Mouse (Mus musculus): ENCODE data around the gene Tmem63a. TPM values are rescaled to one million over a fixed set of nuclear protein-coding genes. Genes with fewer than 3 reads are reported as not detected.
A peak's percentile ranks its signal among the peaks of the same experiment; 100 is the strongest.

The Tmem63a gene
- total and polyA plus RNA-seq, 3 experiments: 0.89 to 3.0 (median 2.2) TPM

DNA sequence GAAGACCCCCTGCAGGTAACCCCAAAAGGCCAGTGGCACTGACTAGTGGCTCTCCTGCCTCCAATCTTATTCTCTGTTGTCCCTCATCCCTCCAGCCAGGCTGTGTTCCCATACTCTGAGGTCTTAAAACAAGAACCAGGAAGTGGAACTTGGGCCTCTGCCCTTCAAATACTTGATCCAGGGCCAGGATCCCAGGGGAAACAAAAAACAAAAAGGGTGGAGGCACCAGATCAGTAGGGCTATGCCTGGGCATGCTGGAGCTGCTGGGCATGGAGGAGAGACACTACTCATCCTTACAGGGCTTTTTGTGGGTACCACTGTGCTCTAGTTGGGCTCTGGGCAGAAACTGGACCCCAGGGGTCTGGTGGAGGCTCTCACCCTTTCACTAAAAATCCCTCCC lies 73.4 kb downstream of the Tmem63a start:
- Histone ChIP-seq H3K36me3 (replicated peaks in 1 of 2; ENCODE audit: control insufficient read depth in 1 of 2, insufficient read depth in 1 of 2, low read length in 1 of 2) (peaks cover 0 to 2% of the 10 kb centered on the region in 2 experiments), H3K27ac (ENCODE audit: insufficient read depth, low read depth) (no peak overlapping the region), H3K27me3 (replicated peaks) (peaks cover 19% of the 10 kb centered on the region), H3K9me3 (replicated peaks; ENCODE audit: low read length) (peaks cover 3% of the 10 kb centered on the region), H3K9ac (ENCODE audit: insufficient read depth, low read depth) (no peak overlapping the region), H3K4me1 (ENCODE audit: control insufficient read depth in 1 of 2, insufficient read depth in 2 of 2) (peaks cover 11 to 21% of the 10 kb centered on the region in 2 experiments), H3K79me2 (replicated peaks; ENCODE audit: control insufficient read depth, extremely low read depth, insufficient read depth, poor library complexity, severe bottlenecking) (no peaks in the 10 kb centered on the region), H3K4me3 (replicated peaks in 1 of 3; ENCODE audit: low read depth in 2 of 3, low read length in 2 of 3, poor library complexity in 1 of 3) (no peak overlapping the region), H3K4me2 (ENCODE audit: insufficient read depth, low read depth, poor library complexity, severe bottlenecking) (no peak overlapping the region)
- no peak for TF ChIP-seq TCF12 (IDR thresholded peaks at IDR 0.05; ENCODE audit: low read depth, low read length)
- TF ChIP-seq EP300 (IDR thresholded peaks at IDR 0.05; ENCODE audit: low read length): no peak
- TF ChIP-seq UBTF (IDR thresholded peaks at IDR 0.05; ENCODE audit: low read depth, low read length): no peak
- no peak for TF ChIP-seq MAZ (IDR thresholded peaks at IDR 0.05; ENCODE audit: low read depth, low read length)
- TF ChIP-seq SIN3A (IDR thresholded peaks at IDR 0.05; ENCODE audit: low read length): no peak
- no peak for TF ChIP-seq POLR2A (IDR thresholded peaks at IDR 0.05; ENCODE audit: low read depth, low read length)
- in situ Hi-C loops (cut with MboI; ENCODE audit: low pct_ligation_motif_present, low pct_unique_long_range_greater_than_20kb, low sequenced_read_pairs): loop anchor here (25.0 kb wide), 1 partner anchor 522 kb away; no protein-coding TSS in a partner anchor
- dilution Hi-C loops (cut with MboI; ENCODE audit: extremely low pct_ligation_motif_present, extremely low pct_unique_long_range_greater_than_20kb, low sequenced_read_pairs): no loop called here
- DNase-seq (ENCODE audit: extremely low read depth): peak; percentile 16

DNA sequence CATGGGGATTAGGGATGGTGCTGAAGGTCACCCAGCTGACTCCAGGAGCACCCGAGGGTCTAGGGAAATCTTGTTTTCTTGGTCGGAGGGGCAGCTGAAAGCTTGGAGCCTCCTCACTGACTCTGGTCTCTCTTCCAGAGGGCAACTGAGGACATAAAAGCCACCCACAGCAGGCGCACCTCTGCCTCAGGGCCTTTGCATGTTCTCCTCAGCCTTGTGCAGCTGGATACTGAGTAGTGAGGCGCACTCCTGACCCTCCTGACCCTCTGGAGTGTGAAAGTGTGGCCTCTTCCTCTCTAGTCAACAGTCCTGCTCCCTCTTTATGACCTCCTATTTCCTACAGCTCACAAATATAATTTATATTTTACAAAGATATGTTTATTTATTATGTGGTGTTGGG lies 73.9 kb downstream of the Tmem63a start:
- H3K9me3 ChIP-seq (replicated peaks; ENCODE audit: low read length): peaks cover 3% of the 10 kb centered on the region
- TF ChIP-seq CHD1 (IDR thresholded peaks at IDR 0.05; ENCODE audit: low read depth, low read length): no peak
- peak overlapping the region; percentile 97; the same call in 1 of the 2 replicates for H3K4me2 ChIP-seq (ENCODE audit: insufficient read depth, low read depth, poor library complexity, severe bottlenecking)
- peaks cover 22% of the 10 kb centered on the region for H3K27me3 ChIP-seq (replicated peaks)
- peaks cover 0 to 2% of the 10 kb centered on the region in 2 experiments for H3K36me3 ChIP-seq (replicated peaks in 1 of 2; ENCODE audit: control insufficient read depth in 1 of 2, insufficient read depth in 1 of 2, low read length in 1 of 2)
- H3K9ac ChIP-seq (ENCODE audit: insufficient read depth, low read depth): no peak overlapping the region
- no peak for DNase-seq (ENCODE audit: extremely low read depth)
- peak overlapping the region in 1 of 3 experiments; percentile 15 for H3K4me3 ChIP-seq (replicated peaks in 1 of 3; ENCODE audit: low read depth in 2 of 3, low read length in 2 of 3, poor library complexity in 1 of 3)
- peaks cover 11 to 21% of the 10 kb centered on the region in 2 experiments for H3K4me1 ChIP-seq (ENCODE audit: control insufficient read depth in 1 of 2, insufficient read depth in 2 of 2)
- no peaks in the 10 kb centered on the region for H3K79me2 ChIP-seq (replicated peaks; ENCODE audit: control insufficient read depth, extremely low read depth, insufficient read depth, poor library complexity, severe bottlenecking)
- no peak overlapping the region for H3K27ac ChIP-seq (ENCODE audit: insufficient read depth, low read depth)
- dilution Hi-C loops (cut with MboI; ENCODE audit: extremely low pct_ligation_motif_present, extremely low pct_unique_long_range_greater_than_20kb, low sequenced_read_pairs): no loop called here
- in situ Hi-C loops (cut with MboI; ENCODE audit: low pct_ligation_motif_present, low pct_unique_long_range_greater_than_20kb, low sequenced_read_pairs): loop anchor here (25.0 kb wide), 1 partner anchor 521 kb away; no protein-coding TSS in a partner anchor

DNA sequence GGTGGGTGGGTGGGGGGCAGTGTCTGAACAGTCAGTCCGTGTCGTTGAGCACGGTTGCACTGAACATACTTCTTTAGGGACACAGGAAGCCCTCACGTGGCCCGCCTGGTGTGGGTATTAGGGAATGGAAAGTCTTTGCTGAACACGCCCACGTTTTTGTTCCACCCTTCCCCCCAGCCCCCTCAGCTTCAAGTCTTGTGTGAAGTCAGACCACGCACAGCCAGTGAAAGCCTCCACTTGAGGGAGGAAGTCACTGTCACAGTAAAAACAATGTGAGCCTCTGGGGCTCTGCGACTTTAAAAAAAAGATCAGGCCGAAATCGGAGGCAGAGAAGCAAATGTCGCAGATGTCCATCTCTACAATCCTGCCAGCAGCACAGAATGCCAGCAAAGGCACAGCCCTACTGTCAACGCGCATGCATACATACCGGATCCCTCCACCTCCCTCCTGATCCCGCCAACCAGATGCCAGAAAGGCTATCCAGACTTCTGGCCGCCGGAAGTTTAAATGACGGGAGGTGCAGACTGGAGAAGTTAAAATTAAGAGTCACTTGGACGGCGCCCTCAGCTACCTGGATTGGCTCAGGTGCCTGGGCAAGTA lies 74.5 kb downstream of the Tmem63a start:
- Histone ChIP-seq H3K9ac (ENCODE audit: insufficient read depth, low read depth) (peak overlapping the region; percentile 3; the same call in 1 of the 2 replicates), H3K9me3 (replicated peaks; ENCODE audit: low read length) (peaks cover 3% of the 10 kb centered on the region), H3K27me3 (replicated peaks) (peaks cover 26% of the 10 kb centered on the region), H3K4me3 (replicated peaks in 1 of 3; ENCODE audit: low read depth in 2 of 3, low read length in 2 of 3, poor library complexity in 1 of 3) (peak overlapping the region; percentile 42 to 64 (median 58)), H3K36me3 (replicated peaks in 1 of 2; ENCODE audit: control insufficient read depth in 1 of 2, insufficient read depth in 1 of 2, low read length in 1 of 2) (peaks cover 0 to 2% of the 10 kb centered on the region in 2 experiments), H3K4me1 (ENCODE audit: control insufficient read depth in 1 of 2, insufficient read depth in 2 of 2) (peaks cover 11 to 21% of the 10 kb centered on the region in 2 experiments), H3K4me2 (ENCODE audit: insufficient read depth, low read depth, poor library complexity, severe bottlenecking) (peak overlapping the region; percentile 97), H3K79me2 (replicated peaks; ENCODE audit: control insufficient read depth, extremely low read depth, insufficient read depth, poor library complexity, severe bottlenecking) (no peaks in the 10 kb centered on the region), H3K27ac (ENCODE audit: insufficient read depth, low read depth) (no peak overlapping the region)
- in situ Hi-C loops (cut with MboI; ENCODE audit: low pct_ligation_motif_present, low pct_unique_long_range_greater_than_20kb, low sequenced_read_pairs): loop anchor here (25.0 kb wide), 1 partner anchor 521 kb away; no protein-coding TSS in a partner anchor
- dilution Hi-C loops (cut with MboI; ENCODE audit: extremely low pct_ligation_motif_present, extremely low pct_unique_long_range_greater_than_20kb, low sequenced_read_pairs): no loop called here
- peak; percentile 81 for DNase-seq (ENCODE audit: extremely low read depth)
- no peak for TF ChIP-seq TBP (conservative IDR thresholded peaks at IDR 0.05; ENCODE audit: low read depth, low read length)
- TF ChIP-seq SIN3A (IDR thresholded peaks at IDR 0.05; ENCODE audit: low read length): peak; percentile 45; the same call in 1 of the 2 replicates
- TF ChIP-seq USF1 (IDR thresholded peaks at IDR 0.05; ENCODE audit: low read depth, low read length): peak; percentile 57
- no peak for TF ChIP-seq UBTF (IDR thresholded peaks at IDR 0.05; ENCODE audit: low read depth, low read length)
- TF ChIP-seq CTCF (conservative IDR thresholded peaks at IDR 0.05 in 1 of 2, IDR thresholded peaks at IDR 0.05 in 1 of 2; ENCODE audit: low read depth in 2 of 2, low read length in 2 of 2): no peak
- no peak for TF ChIP-seq ZMIZ1 (IDR thresholded peaks at IDR 0.05; ENCODE audit: low read depth, low read length)
- TF ChIP-seq MAFK (IDR thresholded peaks at IDR 0.05; ENCODE audit: insufficient replicate concordance, low read length): no peak
- TF ChIP-seq POLR2AphosphoS2 (IDR thresholded peaks at IDR 0.05; ENCODE audit: low read depth, low read length): no peak
- TF ChIP-seq EP300 (IDR thresholded peaks at IDR 0.05; ENCODE audit: low read length): 0 out of 2 replicates have a peak, but pooled peaks have one; percentile 28
- TF ChIP-seq USF2 (conservative IDR thresholded peaks at IDR 0.05; ENCODE audit: low read depth, low read length): 0 out of 2 replicates have a peak, but pooled peaks have one; percentile 26
- 0 out of 2 replicates have a peak, but pooled peaks have one; percentile 20 for TF ChIP-seq JUN (IDR thresholded peaks at IDR 0.05; ENCODE audit: insufficient read depth, low read depth, low read length)
- no peak for TF ChIP-seq HCFC1 (IDR thresholded peaks at IDR 0.05; ENCODE audit: low read depth, low read length)
- TF ChIP-seq MYC (IDR thresholded peaks at IDR 0.05; ENCODE audit: low read depth, low read length): 0 out of 2 replicates have a peak, but pooled peaks have one; percentile 59
- TF ChIP-seq E2F4 (IDR thresholded peaks at IDR 0.05; ENCODE audit: insufficient replicate concordance, low read depth, low read length): no peak
- TF ChIP-seq NRF1 (IDR thresholded peaks at IDR 0.05; ENCODE audit: low read depth, low read length): no peak
- no peak for TF ChIP-seq MEF2A (IDR thresholded peaks at IDR 0.05; ENCODE audit: borderline replicate concordance, low read depth, low read length)
- TF ChIP-seq CHD2 (IDR thresholded peaks at IDR 0.05; ENCODE audit: low read length): peak; percentile 63; the same call in 1 of the 2 replicates
- TF ChIP-seq RAD21 (IDR thresholded peaks at IDR 0.05; ENCODE audit: low read depth, low read length): no peak
- no peak for TF ChIP-seq MAZ (IDR thresholded peaks at IDR 0.05; ENCODE audit: low read depth, low read length)
- TF ChIP-seq MAX (IDR thresholded peaks at IDR 0.05; ENCODE audit: low read length): peak; percentile 71
- TF ChIP-seq ETS1 (conservative IDR thresholded peaks at IDR 0.05; ENCODE audit: low read depth, low read length): peak; percentile 63; the same call in 1 of the 2 replicates
